Comparison of ENCODE assay signal across 21 mouse cellular contexts in genomic region chr12:17085209-17085574, GRCm38 (mm10).
DNase-seq lines count a peak whose midpoint lies in the region; ATAC-seq lines count a peak whose summit lies in the region.
"Had no signal": no experiment of that assay in that cellular context is flagged by ENCODE, and none has a peak within 500 bp of the region (broad histone marks: within the 10 kb centered on the region; RNA-seq: fewer than 3 reads in every experiment).

No protein-coding gene starts in this region.

- no peaks in the 10 kb centered on the region for H3K27me3 ChIP-seq in forebrain, embryonic 11.5 days (ENCODE audit: control insufficient read depth, insufficient read depth, low read length)
- H3K27me3 ChIP-seq: embryonic facial prominence, embryonic 12.5 days; forebrain, embryonic 12.5 days; kidney, embryonic 15.5 days; limb, embryonic 12.5 days had no signal

- H3K4me1 ChIP-seq in forebrain, embryonic 11.5 days (replicated peaks; ENCODE audit: control insufficient read depth, insufficient read depth, low read length) = no peaks in the 10 kb centered on the region; the same call in 1 of the 2 replicates
- H3K4me1 ChIP-seq: embryonic facial prominence, embryonic 12.5 days; kidney, embryonic 15.5 days had no signal

- ATAC-seq in CD4-positive, CD25-positive, alpha-beta regulatory T cell, adult 4 months = peak; percentile 54
- ATAC-seq in inflammation-experienced regulatory T-cells, adult 6 months = peak; percentile 48
- no peak for ATAC-seq in forebrain, embryonic 11.5 days (replicated peaks; ENCODE audit: low FRiP score)
- ATAC-seq: hindbrain, embryonic 16.5 days; intestine, postnatal 0 days; liver, postnatal 0 days; lung, postnatal 0 days had no signal

- DNase-seq in adrenal gland, postnatal 25 days = peak; percentile 17
- DNase-seq in adrenal gland, postnatal 4 days (ENCODE audit: low spot score in 2 of 2) = no peak
- DNase-seq in 3134 (ENCODE audit: extremely low read depth, insufficient read length, low spot score) = peak; percentile 61
- DNase-seq in forebrain, embryonic 11.5 days (ENCODE audit: low spot score) = no peak
- DNase-seq in thymus, postnatal 25 days = no peak
- DNase-seq: cerebellum, adult 18-20 months; cerebellum, postnatal 14 days; liver, postnatal 0 days; spleen, adult 18-20 months had no signal

- H3K9ac ChIP-seq in forebrain, embryonic 11.5 days (ENCODE audit: low read length) = no peak overlapping the region
- H3K9ac ChIP-seq: embryonic facial prominence, embryonic 12.5 days; forebrain, embryonic 12.5 days; kidney, embryonic 15.5 days; limb, embryonic 12.5 days; liver, postnatal 0 days had no signal

- no peaks in the 10 kb centered on the region for H3K9me3 ChIP-seq in forebrain, embryonic 11.5 days (ENCODE audit: control insufficient read depth, low read length)
- H3K9me3 ChIP-seq: embryonic facial prominence, embryonic 12.5 days; forebrain, embryonic 12.5 days; kidney, embryonic 15.5 days; limb, embryonic 12.5 days; midbrain, embryonic 10.5 days had no signal

- no peak overlapping the region for H3K4me3 ChIP-seq in forebrain, embryonic 11.5 days (ENCODE audit: low read depth, low read length)
- H3K4me3 ChIP-seq: embryonic facial prominence, embryonic 12.5 days; forebrain, embryonic 12.5 days; kidney, embryonic 15.5 days; limb, embryonic 12.5 days; midbrain, embryonic 10.5 days had no signal

- H3K36me3 ChIP-seq in forebrain, embryonic 11.5 days (ENCODE audit: control insufficient read depth, insufficient read depth, low read length) = no peaks in the 10 kb centered on the region
- H3K36me3 ChIP-seq: embryonic facial prominence, embryonic 12.5 days; forebrain, embryonic 12.5 days; kidney, embryonic 15.5 days; limb, embryonic 12.5 days; midbrain, embryonic 10.5 days had no signal

- H3K4me2 ChIP-seq in forebrain, embryonic 11.5 days (ENCODE audit: low read depth, low read length, severe bottlenecking) = no peak overlapping the region
- H3K4me2 ChIP-seq: embryonic facial prominence, embryonic 12.5 days; forebrain, embryonic 12.5 days; kidney, embryonic 15.5 days; limb, embryonic 12.5 days; liver, embryonic 11.5 days had no signal

- WGBS in forebrain, embryonic 11.5 days = 74% methylated on average over 5 of the region's 5 CpGs

- H3K27ac ChIP-seq in forebrain, embryonic 11.5 days (ENCODE audit: low read depth, low read length) = no peak overlapping the region
- H3K27ac ChIP-seq: embryonic facial prominence, embryonic 12.5 days; forebrain, embryonic 12.5 days; kidney, embryonic 15.5 days; limb, embryonic 12.5 days; macrophage had no signal

Comparison
In these comparisons a context has a peak if more than half of its experiments do, and no peak if none do; other contexts are left out.
1. DNase-seq: peak in adrenal gland, postnatal 25 days (single experiment) and 3134 (single experiment); none in adrenal gland, postnatal 4 days (0 of 2), forebrain, embryonic 11.5 days (single experiment) and thymus, postnatal 25 days (single experiment).